ENCODE assay signal across 9 mouse cellular contexts in the genomic region with DNA sequence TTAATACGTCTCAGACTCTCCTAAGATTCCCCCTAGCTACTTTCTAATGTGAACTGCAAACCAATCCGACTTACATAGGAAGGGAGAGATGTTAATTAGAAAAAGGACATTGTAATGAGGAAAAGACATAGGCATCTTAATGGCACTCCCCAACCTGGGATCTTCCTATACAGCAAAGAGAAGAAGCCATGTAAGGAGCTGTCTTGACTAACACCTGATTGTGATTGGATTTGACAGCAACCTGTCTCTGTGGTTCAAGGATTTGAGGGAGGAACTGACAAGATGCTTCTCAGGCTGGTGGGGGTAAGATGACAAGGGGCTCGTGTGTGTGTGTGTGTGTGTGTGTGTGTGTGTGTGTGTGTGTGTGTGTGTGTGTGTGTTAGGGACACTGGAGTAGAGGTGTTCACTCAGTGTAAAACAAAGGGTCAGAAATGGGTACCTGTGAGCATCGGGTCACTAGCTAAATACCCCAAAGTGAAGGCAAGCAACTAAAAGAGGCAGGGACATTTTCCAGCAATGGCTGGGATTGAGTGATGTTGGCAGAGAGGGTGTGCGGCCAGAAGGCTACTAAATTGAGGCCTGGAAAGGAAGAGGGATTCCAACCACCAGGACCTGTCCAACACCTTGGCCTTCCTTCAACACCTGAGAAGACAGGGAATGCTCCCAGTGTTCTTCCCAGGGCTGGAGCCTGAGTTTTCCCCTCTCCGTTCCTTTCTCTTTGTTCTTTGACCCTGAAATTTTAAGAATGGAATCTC. TPM values are rescaled to one million over a fixed set of nuclear protein-coding genes. Genes with fewer than 3 reads are reported as not detected.
DNase-seq lines count a peak whose midpoint lies in the region; ATAC-seq and TF ChIP-seq lines count a peak whose summit lies in the region.
"Had no signal": no experiment of that assay in that cellular context is flagged by ENCODE, and none has a peak within 500 bp of the region (broad histone marks: within the 10 kb centered on the region; RNA-seq: fewer than 3 reads in every experiment).

No protein-coding gene starts in this region.

- ATAC-seq in kidney, postnatal 0 days (replicated peaks; ENCODE audit: low FRiP score, low read depth): no peak
- ATAC-seq in hindbrain, embryonic 16.5 days: no peak
- ATAC-seq in liver, embryonic 11.5 days (replicated peaks; ENCODE audit: low FRiP score): no peak

- no peak overlapping the region for H3K27ac ChIP-seq in kidney, postnatal 0 days
- no peak overlapping the region for H3K27ac ChIP-seq in hindbrain, embryonic 16.5 days (ENCODE audit: low read depth, low read length)
- H3K27ac ChIP-seq in liver, embryonic 11.5 days (ENCODE audit: low read depth, low read length): no peak overlapping the region
- H3K27ac ChIP-seq: lung, embryonic 15.5 days had no signal

- H3K4me2 ChIP-seq in kidney, postnatal 0 days (ENCODE audit: low read length): peak overlapping the region; percentile 100; the same call in 1 of the 2 replicates
- peak overlapping the region; percentile 79 for H3K4me2 ChIP-seq in hindbrain, embryonic 16.5 days (ENCODE audit: low read length)
- no peak overlapping the region for H3K4me2 ChIP-seq in liver, embryonic 11.5 days

- no peaks in the 10 kb centered on the region for H3K9me3 ChIP-seq in kidney, postnatal 0 days (replicated peaks; ENCODE audit: low read length)
- H3K9me3 ChIP-seq in hindbrain, embryonic 16.5 days (ENCODE audit: control insufficient read depth, low read length): no peaks in the 10 kb centered on the region
- H3K9me3 ChIP-seq in liver, embryonic 11.5 days (ENCODE audit: control insufficient read depth, low read length): no peaks in the 10 kb centered on the region
- H3K9me3 ChIP-seq: lung, embryonic 15.5 days had no signal

- peaks cover 5% of the 10 kb centered on the region; the same call in 1 of the 2 replicates for H3K4me1 ChIP-seq in kidney, postnatal 0 days (replicated peaks; ENCODE audit: insufficient read depth, low read length)
- H3K4me1 ChIP-seq in hindbrain, embryonic 16.5 days (ENCODE audit: control insufficient read depth, insufficient read depth, low read depth, low read length): no peaks in the 10 kb centered on the region
- H3K4me1 ChIP-seq in liver, embryonic 11.5 days (replicated peaks; ENCODE audit: control insufficient read depth, insufficient read depth, low read length): peaks cover 3% of the 10 kb centered on the region; the same call in 1 of the 2 replicates

- peaks cover 4% of the 10 kb centered on the region; the same call in 1 of the 2 replicates for H3K27me3 ChIP-seq in kidney, postnatal 0 days (ENCODE audit: insufficient read depth, low read length)
- no peaks in the 10 kb centered on the region for H3K27me3 ChIP-seq in hindbrain, embryonic 16.5 days (replicated peaks; ENCODE audit: control insufficient read depth, insufficient read depth, low read length)
- peaks cover 32% of the 10 kb centered on the region for H3K27me3 ChIP-seq in liver, embryonic 11.5 days (replicated peaks; ENCODE audit: control insufficient read depth, insufficient read depth, low read length)

- H3K9ac ChIP-seq in kidney, postnatal 0 days (ENCODE audit: low read depth, low read length): no peak overlapping the region
- no peak overlapping the region for H3K9ac ChIP-seq in hindbrain, embryonic 16.5 days (ENCODE audit: low read depth, low read length)
- no peak overlapping the region for H3K9ac ChIP-seq in liver, embryonic 11.5 days (ENCODE audit: low read depth, low read length)

- no peaks in the 10 kb centered on the region for H3K36me3 ChIP-seq in kidney, postnatal 0 days (ENCODE audit: insufficient read depth, low read length)
- no peaks in the 10 kb centered on the region for H3K36me3 ChIP-seq in hindbrain, embryonic 16.5 days (ENCODE audit: control insufficient read depth, insufficient read depth, low read length)
- no peaks in the 10 kb centered on the region for H3K36me3 ChIP-seq in liver, embryonic 11.5 days (ENCODE audit: control insufficient read depth, insufficient read depth, low read length)
- H3K36me3 ChIP-seq: lung, embryonic 15.5 days had no signal

- no peak for TF ChIP-seq CTCF in kidney, postnatal 0 days (IDR thresholded peaks at IDR 0.05; ENCODE audit: low read depth)

- no peak for DNase-seq in kidney, postnatal 0 days (ENCODE audit: low spot score)
- no peak for DNase-seq in kidney, adult 11 months
- peak; percentile 44 to 60 for DNase-seq in cerebellum, postnatal 14 days
- peak; percentile 53 for DNase-seq in retina, embryonic 14.5 days (ENCODE audit: low spot score)
- no peak for DNase-seq in liver, embryonic 11.5 days (ENCODE audit: low spot score)
- DNase-seq in kidney, adult 8-10 months: no peak

- WGBS in kidney, postnatal 0 days: 37% methylated on average over 6 of the region's 6 CpGs
- WGBS in hindbrain, embryonic 16.5 days: 39% methylated on average over 6 of the region's 6 CpGs
- WGBS in liver, embryonic 11.5 days: 38% methylated on average over 6 of the region's 6 CpGs

- H3K4me3 ChIP-seq in kidney, postnatal 0 days (replicated peaks; ENCODE audit: low read depth, low read length): no peak overlapping the region
- peak overlapping the region; percentile 52 for H3K4me3 ChIP-seq in hindbrain, embryonic 16.5 days (ENCODE audit: low read length)
- H3K4me3 ChIP-seq in liver, embryonic 11.5 days (ENCODE audit: low read depth, low read length): no peak overlapping the region
- H3K4me3 ChIP-seq: erythroblast, embryonic 14.5 days had no signal

RNA-seq across cellular contexts. Expression of gene Ntng1, which starts 0.7 kb away (rescaled TPM):
- polyA plus RNA-seq in kidney, postnatal 0 days (2015; fragmentation: Nextera tagmentation; extraction: Ambion mirVana): 1.8 and 4.4 TPM in 2 replicates
- 20.5 and 21.8 TPM in 2 replicates for polyA plus RNA-seq in hindbrain, embryonic 16.5 days (2015; fragmentation: Nextera tagmentation; extraction: Ambion mirVana)
- 0.10 and 1.1 TPM in 2 replicates for polyA plus RNA-seq in liver, embryonic 11.5 days (2014; fragmentation: Nextera tagmentation; extraction: Ambion mirVana)
- polyA plus RNA-seq: erythroblast, embryonic 14.5 days had no signal

Comparison
In these comparisons a context has a peak if more than half of its experiments do, and no peak if none do; other contexts are left out.
1. DNase-seq: peak in cerebellum, postnatal 14 days (2 of 2) and retina, embryonic 14.5 days (single experiment); none in kidney, postnatal 0 days (single experiment), kidney, adult 11 months (single experiment), liver, embryonic 11.5 days (single experiment) and kidney, adult 8-10 months (0 of 2).